Mouse (Mus musculus): ENCODE data around the gene Lgi1. TPM values are rescaled to one million over a fixed set of nuclear protein-coding genes. Genes with fewer than 3 reads are reported as not detected.

Gene Lgi1
- polyA plus RNA-seq, 1 experiment: 0.28 TPM

DNA sequence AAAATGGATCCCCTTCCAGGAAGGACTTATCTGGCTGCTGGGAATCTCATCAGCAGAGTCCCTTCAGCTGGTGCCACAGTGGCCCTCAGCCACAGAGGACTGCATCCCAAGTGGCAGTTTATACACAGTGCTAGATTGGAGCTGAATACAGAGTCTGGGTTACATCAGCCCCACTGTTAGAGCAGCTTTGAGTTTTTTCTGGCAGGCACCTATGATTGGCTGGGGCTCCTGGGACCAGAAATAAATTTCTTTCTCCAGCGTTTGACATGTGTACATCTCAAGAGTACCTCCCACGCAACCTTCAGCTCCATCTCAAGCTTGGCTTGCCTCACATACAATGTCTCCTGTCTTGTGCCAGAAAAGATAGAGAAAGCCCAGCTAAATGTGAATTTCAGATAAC, 67.9 kb downstream of the Lgi1 start:
- H3K36me3 ChIP-seq (ENCODE audit: control insufficient read depth, insufficient read depth, low read length): no peaks in the 10 kb centered on the region
- 0 out of 2 replicates have a peak, but pooled peaks cover 1% of the 10 kb centered on the region for H3K27me3 ChIP-seq (replicated peaks; ENCODE audit: control insufficient read depth, insufficient read depth, low read length)
- 65% methylated on average over 2 of the region's 2 CpGs for WGBS
- no peak overlapping the region for H3K27ac ChIP-seq (ENCODE audit: insufficient read depth, low read depth, low read length)
- no peak overlapping the region for H3K4me3 ChIP-seq (ENCODE audit: insufficient read depth, low read depth, low read length)
- DNase-seq: no peak
- TF ChIP-seq CTCF (conservative IDR thresholded peaks at IDR 0.05; ENCODE audit: insufficient read depth, insufficient read length, low read depth, low read length) (no peak), POLR2A (IDR thresholded peaks at IDR 0.05; ENCODE audit: low read depth, low read length) (no peak)
- H3K4me1 ChIP-seq (ENCODE audit: control insufficient read depth, insufficient read depth, low read length): no peaks in the 10 kb centered on the region; the same call in 1 of the 2 replicates

DNA sequence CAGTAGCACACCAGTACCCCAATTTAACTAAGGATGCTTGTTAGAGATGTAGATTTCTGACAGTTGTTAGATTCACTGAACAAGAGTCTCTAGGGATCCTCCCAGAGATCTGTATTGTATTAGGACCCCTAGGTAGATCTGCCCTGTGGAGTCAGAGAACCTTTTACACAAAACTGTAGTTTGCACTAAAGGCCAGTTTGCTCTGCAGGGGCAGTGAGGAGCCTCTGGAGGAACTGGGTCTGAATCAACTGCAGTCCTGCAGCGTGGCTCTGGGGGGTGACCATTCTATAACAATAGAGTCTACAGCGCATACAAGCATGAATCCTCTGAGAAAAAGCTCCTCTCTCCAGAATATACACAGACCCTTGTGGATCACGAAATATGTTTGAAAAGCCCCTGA, 68.5 kb downstream of the Lgi1 start:
- no peak for DNase-seq

DNA sequence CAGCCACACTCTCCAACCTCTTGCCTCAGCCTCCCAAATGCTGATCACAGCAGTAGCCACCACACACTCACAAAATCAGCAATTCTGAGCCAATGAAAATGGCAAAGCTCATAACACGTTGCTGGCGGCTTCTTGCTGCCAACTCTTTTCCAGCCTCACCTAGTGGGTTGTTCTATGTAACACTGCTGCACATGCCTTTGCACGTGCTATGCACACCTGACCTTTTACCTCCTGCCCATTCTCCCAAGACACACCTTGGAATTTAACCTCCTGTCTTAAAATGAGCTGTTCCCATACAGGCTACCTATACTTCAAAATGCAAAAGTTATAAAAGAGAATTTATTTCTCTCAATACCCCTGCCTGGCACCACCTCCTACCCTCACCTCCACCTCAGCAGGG, 72.2 kb downstream of the Lgi1 start:
- H3K36me3 ChIP-seq (ENCODE audit: control insufficient read depth, insufficient read depth, low read length): no peaks in the 10 kb centered on the region
- DNase-seq: peak; percentile 35
- H3K27ac ChIP-seq (ENCODE audit: insufficient read depth, low read depth, low read length): no peak overlapping the region; the same call in 1 of the 2 replicates
- no peaks in the 10 kb centered on the region; the same call in 1 of the 2 replicates for H3K27me3 ChIP-seq (replicated peaks; ENCODE audit: control insufficient read depth, insufficient read depth, low read length)
- H3K4me3 ChIP-seq (ENCODE audit: insufficient read depth, low read depth, low read length): no peak overlapping the region
- WGBS: 42% methylated on average over 3 of the region's 3 CpGs
- TF ChIP-seq CTCF (conservative IDR thresholded peaks at IDR 0.05; ENCODE audit: insufficient read depth, insufficient read length, low read depth, low read length): no peak
- no peak for TF ChIP-seq POLR2A (IDR thresholded peaks at IDR 0.05; ENCODE audit: low read depth, low read length)
- peaks cover 8% of the 10 kb centered on the region; the same call in 1 of the 2 replicates for H3K4me1 ChIP-seq (ENCODE audit: control insufficient read depth, insufficient read depth, low read length)

More for the DNA sequence above, 68.5 kb downstream of the Lgi1 start:
- no peak for TF ChIP-seq POLR2A (IDR thresholded peaks at IDR 0.05; ENCODE audit: low read depth, low read length)
- no peak for TF ChIP-seq CTCF (conservative IDR thresholded peaks at IDR 0.05; ENCODE audit: insufficient read depth, insufficient read length, low read depth, low read length)
- H3K27me3 ChIP-seq (replicated peaks; ENCODE audit: control insufficient read depth, insufficient read depth, low read length): 0 out of 2 replicates have a peak, but pooled peaks cover 1% of the 10 kb centered on the region
- H3K36me3 ChIP-seq (ENCODE audit: control insufficient read depth, insufficient read depth, low read length): no peaks in the 10 kb centered on the region
- H3K27ac ChIP-seq (ENCODE audit: insufficient read depth, low read depth, low read length): no peak overlapping the region
- no peak overlapping the region for H3K4me3 ChIP-seq (ENCODE audit: insufficient read depth, low read depth, low read length)
- WGBS: 83% methylated on average over 3 of the region's 3 CpGs
- no peaks in the 10 kb centered on the region; the same call in 1 of the 2 replicates for H3K4me1 ChIP-seq (ENCODE audit: control insufficient read depth, insufficient read depth, low read length)

DNA sequence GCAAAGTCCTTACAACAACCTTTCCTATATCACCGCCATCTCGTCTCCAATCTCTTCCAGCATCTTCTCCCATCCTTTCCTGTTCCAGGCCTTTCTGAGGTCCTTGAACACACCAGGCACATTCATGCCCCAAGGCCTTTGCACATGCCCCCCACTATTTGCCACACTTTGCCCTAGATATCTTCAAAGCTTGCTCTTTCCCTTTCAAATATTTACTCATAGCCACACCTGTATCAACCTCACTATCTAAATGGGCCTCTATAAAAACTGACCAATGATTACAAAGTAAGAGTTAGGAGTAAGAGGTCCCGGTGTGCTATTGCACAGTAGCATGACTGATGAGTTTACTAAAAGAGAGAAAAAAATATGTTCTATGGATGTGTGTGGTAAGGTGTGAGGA, 73.0 kb downstream of the Lgi1 start:
- TF ChIP-seq CTCF (conservative IDR thresholded peaks at IDR 0.05; ENCODE audit: insufficient read depth, insufficient read length, low read depth, low read length): no peak

DNA sequence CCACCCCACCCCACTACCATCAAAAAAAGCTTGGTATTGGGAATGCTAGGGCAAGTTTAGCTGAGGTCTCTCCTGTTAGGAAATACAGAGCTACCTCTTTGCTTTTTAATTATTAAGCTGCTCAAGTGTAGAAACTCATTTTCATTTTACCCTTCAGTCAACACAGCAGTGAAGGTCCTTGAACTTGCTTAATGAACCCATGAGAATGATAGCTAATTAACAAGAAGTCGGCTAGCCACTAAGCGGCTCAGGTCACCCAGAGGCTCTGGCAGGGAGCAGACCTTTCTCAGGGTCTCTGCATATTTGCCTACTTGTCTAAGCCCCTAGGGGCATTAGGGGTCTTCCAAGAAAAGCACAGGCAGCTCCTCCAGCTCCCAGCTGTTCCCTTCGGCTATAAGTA, 75.4 kb downstream of the Lgi1 start:
- no peak overlapping the region for H3K27ac ChIP-seq (ENCODE audit: insufficient read depth, low read depth, low read length)
- no peaks in the 10 kb centered on the region for H3K36me3 ChIP-seq (ENCODE audit: control insufficient read depth, insufficient read depth, low read length)
- H3K4me3 ChIP-seq (ENCODE audit: insufficient read depth, low read depth, low read length): no peak overlapping the region
- H3K27me3 ChIP-seq (replicated peaks; ENCODE audit: control insufficient read depth, insufficient read depth, low read length): no peaks in the 10 kb centered on the region; the same call in 1 of the 2 replicates
- DNase-seq: peak; percentile 66
- WGBS: 18% methylated on average over 3 of the region's 3 CpGs
- peaks cover 8% of the 10 kb centered on the region; the same call in 1 of the 2 replicates for H3K4me1 ChIP-seq (ENCODE audit: control insufficient read depth, insufficient read depth, low read length)
- TF ChIP-seq CTCF (conservative IDR thresholded peaks at IDR 0.05; ENCODE audit: insufficient read depth, insufficient read length, low read depth, low read length): no peak
- TF ChIP-seq POLR2A (IDR thresholded peaks at IDR 0.05; ENCODE audit: low read depth, low read length): no peak

More for the DNA sequence above, 73.0 kb downstream of the Lgi1 start:
- Histone ChIP-seq H3K4me3 (ENCODE audit: insufficient read depth, low read depth, low read length) (no peak overlapping the region), H3K27ac (ENCODE audit: insufficient read depth, low read depth, low read length) (no peak overlapping the region), H3K4me1 (ENCODE audit: control insufficient read depth, insufficient read depth, low read length) (peaks cover 8% of the 10 kb centered on the region; the same call in 1 of the 2 replicates), H3K36me3 (ENCODE audit: control insufficient read depth, insufficient read depth, low read length) (no peaks in the 10 kb centered on the region), H3K27me3 (replicated peaks; ENCODE audit: control insufficient read depth, insufficient read depth, low read length) (no peaks in the 10 kb centered on the region; the same call in 1 of the 2 replicates)
- WGBS: 80% methylated on average over 3 of the region's 3 CpGs
- no peak for DNase-seq

DNA sequence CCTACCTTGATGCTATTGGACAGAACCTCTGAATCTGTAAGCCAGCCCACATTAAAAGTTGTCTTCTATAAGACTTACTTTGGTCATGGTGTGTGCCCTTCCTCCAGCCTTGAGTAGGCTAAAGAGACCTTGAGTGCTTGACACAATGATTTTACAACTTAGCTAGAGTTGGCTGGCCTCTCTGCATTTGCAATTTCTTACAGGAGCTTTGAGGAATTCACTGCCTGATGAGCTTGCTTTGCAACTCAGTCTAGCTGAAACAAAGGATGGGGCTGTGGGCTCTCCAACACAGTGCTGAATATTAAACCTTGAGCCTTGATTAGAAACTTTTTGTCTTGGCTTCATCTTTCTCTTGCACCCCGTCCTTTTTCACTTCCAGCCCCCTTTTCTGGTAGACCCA, 78.9 kb downstream of the Lgi1 start:
- Histone ChIP-seq H3K36me3 (ENCODE audit: control insufficient read depth, insufficient read depth, low read length) (no peaks in the 10 kb centered on the region), H3K4me1 (ENCODE audit: control insufficient read depth, insufficient read depth, low read length) (peaks cover 8% of the 10 kb centered on the region; the same call in 1 of the 2 replicates), H3K27ac (ENCODE audit: insufficient read depth, low read depth, low read length) (no peak overlapping the region), H3K27me3 (replicated peaks; ENCODE audit: control insufficient read depth, insufficient read depth, low read length) (peaks cover 2% of the 10 kb centered on the region; the same call in 1 of the 2 replicates), H3K4me3 (ENCODE audit: insufficient read depth, low read depth, low read length) (no peak overlapping the region)
- DNase-seq: no peak
- TF ChIP-seq CTCF (conservative IDR thresholded peaks at IDR 0.05; ENCODE audit: insufficient read depth, insufficient read length, low read depth, low read length): no peak
- TF ChIP-seq POLR2A (IDR thresholded peaks at IDR 0.05; ENCODE audit: low read depth, low read length): no peak
- 86% methylated on average over 1 of the region's 1 CpGs for WGBS

DNA sequence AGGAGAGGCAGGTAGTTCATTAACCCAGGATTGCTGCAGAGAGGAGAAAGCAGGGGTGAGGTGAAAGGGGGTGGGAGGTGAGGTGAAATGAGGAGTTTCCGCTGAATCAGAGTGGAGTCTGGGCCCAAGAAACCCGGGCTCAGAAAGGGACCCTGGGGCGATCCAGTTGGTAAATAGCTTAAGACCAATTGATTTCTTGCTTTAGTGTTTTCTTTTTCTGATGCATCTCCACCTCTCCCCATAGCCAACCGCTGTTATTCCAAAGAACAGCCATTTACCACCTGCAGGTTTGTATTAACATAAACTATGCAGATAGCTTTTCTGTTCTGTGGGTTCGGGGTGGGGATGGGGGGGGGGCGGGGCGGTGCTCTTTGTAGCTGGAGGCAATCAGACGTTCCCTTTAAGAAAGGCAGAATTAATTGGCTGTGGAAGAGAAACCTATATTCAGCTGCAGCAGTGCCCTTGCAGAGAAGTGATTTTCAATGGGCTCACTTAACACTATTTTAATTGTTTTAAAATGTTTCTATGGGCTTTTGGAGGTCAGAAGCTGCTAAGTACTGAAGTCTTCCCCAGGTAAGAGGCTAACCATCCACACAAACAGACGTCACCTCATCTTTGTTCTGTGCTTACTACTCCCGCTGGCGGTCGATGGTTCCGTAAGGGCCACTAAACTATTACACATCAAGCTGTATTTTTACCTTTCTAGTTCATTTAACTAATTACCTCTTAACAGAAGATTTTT, 84.1 kb downstream of the Lgi1 start:
- Histone ChIP-seq H3K27ac (ENCODE audit: insufficient read depth, low read depth, low read length) (peak overlapping the region; percentile 67; the same call in 1 of the 2 replicates), H3K27me3 (replicated peaks; ENCODE audit: control insufficient read depth, insufficient read depth, low read length) (0 out of 2 replicates have a peak, but pooled peaks cover 2% of the 10 kb centered on the region), H3K4me3 (ENCODE audit: insufficient read depth, low read depth, low read length) (no peak overlapping the region), H3K36me3 (ENCODE audit: control insufficient read depth, insufficient read depth, low read length) (no peaks in the 10 kb centered on the region), H3K4me1 (ENCODE audit: control insufficient read depth, insufficient read depth, low read length) (no peaks in the 10 kb centered on the region; the same call in 1 of the 2 replicates)
- TF ChIP-seq POLR2A (IDR thresholded peaks at IDR 0.05; ENCODE audit: low read depth, low read length) (no peak), CTCF (conservative IDR thresholded peaks at IDR 0.05; ENCODE audit: insufficient read depth, insufficient read length, low read depth, low read length) (no peak)
- DNase-seq: peak; percentile 61
- WGBS: 31% methylated on average over 13 of the region's 13 CpGs
